Mouse (Mus musculus) heart, embryonic 14.5 days (tissue): ENCODE measurements at regions not wholly inside any gene's neighbourhood (a gene's known extent, or its start where the extent isn't known, plus 50 kb on each side); places are given as distances from the start of the nearest gene placed in this dataset.

Experiments used
- ATAC-seq: fragments of 200-750 bp; cut with Nextera tagmentation; 2 replicates; pipeline ENCODE4 v1.8.0; 2017; ENCODE audit warnings: low read depth, moderate TSS enrichment; ENCODE audit not compliant: insufficient number of reproducible peaks, insufficient read depth, low FRiP score
- H3K27ac ChIP-seq, 2 experiments: fragments of 200-500 bp in 1 of 2; fragments of 300-500 bp in 1 of 2; sonication (generic) in 1 of 2; replicated peaks in 1 of 2; 2 replicates each; pipeline ENCODE4 v1.5.1; 2012 to 2014; ENCODE audit warnings: low read depth in 2 of 2, low read length in 2 of 2, control low read depth in 1 of 2, mild to moderate bottlenecking in 1 of 2, mixed read lengths in 1 of 2; ENCODE audit not compliant: control insufficient read depth in 1 of 2, insufficient read depth in 1 of 2
- H3K27me3 ChIP-seq: fragments of 300-500 bp; sonication (generic); 2 replicates; pipeline ENCODE4 v1.6.1; 2014; ENCODE audit warnings: mild to moderate bottlenecking, low read length, control low read depth; ENCODE audit not compliant: control insufficient read depth, insufficient read depth
- H3K36me3 ChIP-seq: fragments of 300-500 bp; sonication (generic); 2 replicates; pipeline ENCODE4 v1.6.1; 2014; ENCODE audit warnings: mild to moderate bottlenecking, control low read depth, low read length, mixed read lengths; ENCODE audit not compliant: control insufficient read depth, insufficient read depth
- H3K4me1 ChIP-seq, 2 experiments: fragments of 200-500 bp in 1 of 2; fragments of 300-500 bp in 1 of 2; sonication (generic) in 1 of 2; 2 replicates each; pipeline ENCODE4 v1.6.1; 2012 to 2014; ENCODE audit warnings: low read length in 2 of 2, control low read depth in 1 of 2, mixed read lengths in 1 of 2; ENCODE audit not compliant: control insufficient read depth in 2 of 2, insufficient read depth in 2 of 2
- H3K4me2 ChIP-seq: fragments of 300-500 bp; sonication (generic); 2 replicates; pipeline ENCODE4 v1.6.1; 2014; ENCODE audit warnings: mild to moderate bottlenecking, low read length
- H3K4me3 ChIP-seq, 2 experiments: fragments of 200-500 bp in 1 of 2; fragments of 300-500 bp in 1 of 2; sonication (generic) in 1 of 2; 2 replicates each; pipeline ENCODE4 v1.5.1; 2012 to 2014; ENCODE audit warnings: low read length in 2 of 2, mild to moderate bottlenecking in 2 of 2, control low read depth in 1 of 2, low read depth in 1 of 2, moderate library complexity in 1 of 2; ENCODE audit not compliant: control insufficient read depth in 1 of 2, insufficient read depth in 1 of 2
- H3K9ac ChIP-seq: fragments of 300-500 bp; sonication (generic); 2 replicates; pipeline ENCODE4 v1.6.1; 2014; ENCODE audit warnings: mild to moderate bottlenecking, low read length
- H3K9me3 ChIP-seq: fragments of 300-500 bp; sonication (generic); 2 replicates; pipeline ENCODE4 v1.6.1; 2016; ENCODE audit warnings: low read length, control low read depth; ENCODE audit not compliant: control insufficient read depth
- whole genome bisulfite sequencing: fragments of 180-500 bp; shearing (Covaris S2); extraction: QIAGEN DNeasy Blood & Tissue Kit; methylation state at CpG from one replicate; pipeline ENCODE4 v1.1.7; 2014; 5-methylcytosine and 5-hydroxymethylcytosine counted together

DNA sequence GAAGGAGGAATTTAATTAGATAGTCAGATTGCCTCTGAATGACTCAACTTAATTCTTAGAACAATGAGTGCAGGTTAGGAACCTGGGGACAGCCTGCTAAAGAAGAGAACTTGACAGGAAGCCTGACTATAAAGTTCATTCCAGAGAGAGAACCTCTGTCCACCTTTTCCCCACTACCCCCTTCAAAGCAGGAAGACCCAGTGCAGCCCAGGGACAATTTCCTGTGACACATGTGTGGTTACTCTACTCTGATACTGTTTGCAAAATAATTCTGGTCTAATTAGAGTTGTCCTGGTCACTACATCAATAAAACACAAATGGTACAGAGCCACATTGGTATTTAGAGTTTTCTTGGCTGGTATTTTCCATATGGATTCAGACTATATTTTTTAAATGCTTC, 65.5 kb upstream of the Jade1 start:
- 0 out of 4 replicates have a peak overlapping the region, but pooled peaks of 1 of the 2 experiments have one; percentile 7 for H3K27ac ChIP-seq
- no peak overlapping the region for H3K9ac ChIP-seq
- H3K9me3 ChIP-seq = no peaks in the 10 kb centered on the region
- no peaks in the 10 kb centered on the region for H3K27me3 ChIP-seq
- no peak for ATAC-seq
- H3K4me3 ChIP-seq = no peak overlapping the region
- H3K4me1 ChIP-seq = peaks cover 5 to 10% of the 10 kb centered on the region in 2 experiments
- H3K4me2 ChIP-seq = no peak overlapping the region
- no peaks in the 10 kb centered on the region for H3K36me3 ChIP-seq

DNA sequence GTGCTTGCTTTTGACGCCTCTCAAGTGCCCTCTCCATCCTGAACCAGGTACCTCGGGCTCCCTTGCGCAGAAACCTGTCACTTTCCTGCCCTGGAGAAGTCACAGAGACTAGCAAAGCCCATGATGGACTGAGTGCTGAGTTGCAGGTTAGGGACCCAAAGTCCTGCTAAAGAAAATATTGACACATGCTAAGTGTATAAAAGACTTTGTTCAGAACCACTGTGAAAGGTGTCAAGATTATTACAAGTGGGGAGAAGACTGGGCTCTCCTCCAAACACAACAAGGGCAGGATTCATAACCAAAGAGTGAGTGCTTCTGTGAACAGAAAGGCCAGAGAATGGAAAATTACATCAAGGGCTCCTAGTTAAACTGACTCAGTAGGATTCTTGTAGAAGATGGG, 66.0 kb upstream of the Jade1 start:
- Histone ChIP-seq H3K9me3 (no peaks in the 10 kb centered on the region), H3K4me2 (no peak overlapping the region), H3K4me1 (peaks cover 6 to 10% of the 10 kb centered on the region in 2 experiments), H3K27ac (0 out of 4 replicates have a peak overlapping the region, but pooled peaks of 1 of the 2 experiments have one; percentile 7), H3K4me3 (no peak overlapping the region), H3K36me3 (no peaks in the 10 kb centered on the region), H3K27me3 (no peaks in the 10 kb centered on the region), H3K9ac (no peak overlapping the region)
- WGBS = 15% methylated on average over 3 of the region's 3 CpGs
- peak; percentile 39; the same call in 1 of the 2 replicates for ATAC-seq

GRCm38 (mm10) chr3:41488229-41488774, 67.2 kb upstream of the Jade1 start:
- H3K36me3 ChIP-seq = no peaks in the 10 kb centered on the region
- no peaks in the 10 kb centered on the region for H3K27me3 ChIP-seq
- ATAC-seq = no peak
- no peak overlapping the region for H3K9ac ChIP-seq
- H3K4me1 ChIP-seq = peaks cover 6 to 10% of the 10 kb centered on the region in 2 experiments
- H3K4me2 ChIP-seq = no peak overlapping the region
- no peak overlapping the region for H3K27ac ChIP-seq
- H3K9me3 ChIP-seq = no peaks in the 10 kb centered on the region
- no peak overlapping the region for H3K4me3 ChIP-seq
- 64% methylated on average over 1 of the region's 1 CpGs for WGBS

DNA sequence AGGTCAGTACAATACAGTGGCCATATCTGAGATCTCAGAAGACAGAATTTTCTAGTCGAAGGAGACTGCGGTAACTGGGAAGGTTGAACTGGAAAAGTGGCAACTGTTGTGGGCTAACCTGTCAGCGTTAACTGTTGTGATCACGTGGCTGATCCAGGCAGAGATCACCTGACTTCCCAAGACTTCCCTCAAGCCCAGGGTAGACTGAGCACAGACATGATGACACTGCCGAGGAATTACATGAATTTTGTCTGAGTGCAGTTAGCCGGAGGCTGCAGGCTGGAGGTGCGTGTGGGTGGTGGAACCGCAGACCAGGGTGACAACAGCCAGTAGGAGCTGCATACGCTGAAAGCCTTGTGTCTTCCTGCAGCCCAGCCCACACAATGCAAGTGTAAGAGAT, 70.6 kb upstream of the Jade1 start:
- H3K4me1 ChIP-seq = peaks cover 3 to 4% of the 10 kb centered on the region in 2 experiments; a peak in 3 of 4 replicates
- 58% methylated on average over 9 of the region's 9 CpGs for WGBS
- H3K4me2 ChIP-seq = no peak overlapping the region
- no peak overlapping the region for H3K9ac ChIP-seq
- ATAC-seq = no peak
- no peaks in the 10 kb centered on the region for H3K9me3 ChIP-seq
- no peak overlapping the region for H3K4me3 ChIP-seq
- H3K27me3 ChIP-seq = no peaks in the 10 kb centered on the region
- H3K36me3 ChIP-seq = no peaks in the 10 kb centered on the region
- no peak overlapping the region for H3K27ac ChIP-seq

GRCm38 (mm10) chr3:41483582-41483981, 71.9 kb upstream of the Jade1 start:
- no peak overlapping the region for H3K4me3 ChIP-seq
- no peak overlapping the region for H3K9ac ChIP-seq
- no peaks in the 10 kb centered on the region for H3K9me3 ChIP-seq
- no peak for ATAC-seq
- 66% methylated on average over 3 of the region's 3 CpGs for WGBS
- H3K4me2 ChIP-seq = no peak overlapping the region
- H3K36me3 ChIP-seq = no peaks in the 10 kb centered on the region
- H3K27ac ChIP-seq = no peak overlapping the region
- H3K27me3 ChIP-seq = no peaks in the 10 kb centered on the region
- H3K4me1 ChIP-seq = peaks cover 0 to 2% of the 10 kb centered on the region in 2 experiments; a peak in 1 of 4 replicates

DNA sequence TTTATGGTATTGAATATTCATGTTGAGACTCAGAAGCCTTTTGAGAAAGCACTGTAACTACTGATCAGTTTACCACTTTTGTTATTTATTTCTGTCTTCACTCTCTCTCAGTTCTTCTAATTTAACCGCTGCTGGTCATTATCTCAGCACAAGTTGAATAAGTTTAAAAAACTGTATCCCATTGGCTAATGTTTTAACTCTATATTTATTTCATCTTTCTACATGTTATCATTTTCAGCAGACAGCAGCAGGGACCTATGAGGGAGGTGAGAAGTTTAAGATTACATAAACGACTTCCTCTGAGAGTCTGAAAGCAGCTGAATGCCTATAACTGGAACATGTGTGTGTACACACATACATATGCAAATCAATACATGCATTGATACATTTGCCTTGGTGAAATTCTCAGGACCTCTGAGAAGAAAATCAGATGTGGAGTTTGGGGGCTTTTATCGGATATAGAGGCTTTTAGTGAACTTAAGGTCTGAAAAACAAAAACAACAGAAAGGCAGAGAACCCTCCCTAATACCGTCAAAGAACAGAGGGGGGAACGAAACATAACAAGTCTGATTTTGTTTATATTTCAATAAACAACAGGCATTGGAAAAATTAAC, 72.5 kb upstream of the Jade1 start:
- no peak for ATAC-seq
- H3K27ac ChIP-seq = no peak overlapping the region
- no peaks in the 10 kb centered on the region for H3K36me3 ChIP-seq
- no peaks in the 10 kb centered on the region for H3K27me3 ChIP-seq
- H3K4me3 ChIP-seq = no peak overlapping the region
- H3K9ac ChIP-seq = no peak overlapping the region
- H3K4me2 ChIP-seq = no peak overlapping the region
- H3K4me1 ChIP-seq = peaks cover 0 to 2% of the 10 kb centered on the region in 2 experiments; a peak in 1 of 4 replicates
- 65% methylated on average over 5 of the region's 5 CpGs for WGBS
- H3K9me3 ChIP-seq = no peaks in the 10 kb centered on the region

DNA sequence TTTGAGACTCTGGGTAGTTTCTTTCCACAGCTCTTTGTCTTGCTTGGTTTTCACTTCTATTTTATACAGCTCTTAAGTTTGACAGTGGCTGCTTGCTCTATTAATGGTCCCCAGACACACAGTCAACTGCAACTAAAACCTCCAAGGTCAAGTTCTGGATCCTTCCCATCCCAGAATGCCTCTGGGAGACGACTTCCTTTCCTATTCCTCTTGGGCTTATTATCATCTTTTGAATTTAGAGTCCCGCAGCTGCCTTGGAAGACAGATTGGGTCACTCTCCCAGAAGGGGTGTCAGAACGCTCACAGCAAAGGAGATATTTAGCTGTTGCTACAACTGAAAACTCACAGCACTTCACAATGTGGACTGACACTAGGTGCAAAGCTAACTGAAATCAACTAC, 75.3 kb upstream of the Jade1 start:
- Histone ChIP-seq H3K9me3 (no peaks in the 10 kb centered on the region), H3K9ac (no peak overlapping the region), H3K27ac (no peak overlapping the region), H3K4me3 (no peak overlapping the region), H3K4me2 (no peak overlapping the region), H3K27me3 (no peaks in the 10 kb centered on the region), H3K4me1 (peaks cover 0 to 2% of the 10 kb centered on the region in 2 experiments; a peak in 1 of 4 replicates), H3K36me3 (no peaks in the 10 kb centered on the region)
- WGBS = 59% methylated on average over 3 of the region's 3 CpGs
- ATAC-seq = no peak

GRCm38 (mm10) chr3:41478971-41479370, 76.6 kb upstream of the Jade1 start:
- no peaks in the 10 kb centered on the region for H3K27me3 ChIP-seq
- no peaks in the 10 kb centered on the region for H3K9me3 ChIP-seq
- ATAC-seq = no peak
- H3K9ac ChIP-seq = no peak overlapping the region
- no peak overlapping the region for H3K4me2 ChIP-seq
- 90% methylated on average over 2 of the region's 2 CpGs for WGBS
- H3K36me3 ChIP-seq = no peaks in the 10 kb centered on the region
- H3K4me1 ChIP-seq = no peaks in the 10 kb centered on the region
- H3K4me3 ChIP-seq = no peak overlapping the region
- H3K27ac ChIP-seq = no peak overlapping the region
